Mouse (Mus musculus): ENCODE measurements around the gene Gosr1.
"Not testable (repeated sequence)": the region's sequence is repeated elsewhere in the genome, so short reads cannot be mapped to it uniquely, and the experiment has no call there.

Gene Gosr1

GRCm38 (mm10) chr11:76763053-76763740, at the start of gene Gosr1:
Gene Gosr1, minus strand, starts transcription at chr11:76763579.
- DNase-seq (ENCODE audit: low spot score in 2 of 2), result peak; percentile 79 to 88

GRCm38 (mm10) chr11:76810706-76811495, 47.5 kb upstream of the Gosr1 start:
- no peak for DNase-seq (ENCODE audit: low spot score in 2 of 2)

GRCm38 (mm10) chr11:76809450-76809849, 46.1 kb upstream of the Gosr1 start:
- no peak for DNase-seq (ENCODE audit: low spot score in 2 of 2)

GRCm38 (mm10) chr11:76808550-76808949, 45.2 kb upstream of the Gosr1 start:
- DNase-seq (ENCODE audit: low spot score in 2 of 2), result no peak

- DNase-seq (ENCODE audit: low spot score in 2 of 2), result no peak
Measured at GRCm38 (mm10) chr11:76807007-76807679, 43.8 kb upstream of the Gosr1 start.

- DNase-seq (ENCODE audit: low spot score in 2 of 2), result no peak
Measured at GRCm38 (mm10) chr11:76806026-76806425, 42.6 kb upstream of the Gosr1 start.

- not testable (repeated sequence) for DNase-seq (ENCODE audit: low spot score in 2 of 2)
Measured at GRCm38 (mm10) chr11:76805072-76805471, 41.7 kb upstream of the Gosr1 start.

GRCm38 (mm10) chr11:76803266-76803665, 39.9 kb upstream of the Gosr1 start:
- DNase-seq (ENCODE audit: low spot score in 2 of 2), result no peak

GRCm38 (mm10) chr11:76797236-76797635, 33.9 kb upstream of the Gosr1 start:
- DNase-seq (ENCODE audit: low spot score in 2 of 2), result no peak

GRCm38 (mm10) chr11:76795326-76795725, 31.9 kb upstream of the Gosr1 start:
- no peak for DNase-seq (ENCODE audit: low spot score in 2 of 2)

- no peak for DNase-seq (ENCODE audit: low spot score in 2 of 2)
Measured at GRCm38 (mm10) chr11:76791331-76791730, 28.0 kb upstream of the Gosr1 start.

- no peak for DNase-seq (ENCODE audit: low spot score in 2 of 2)
Measured at GRCm38 (mm10) chr11:76789252-76789651, 25.9 kb upstream of the Gosr1 start.

GRCm38 (mm10) chr11:76775533-76775932, 12.2 kb upstream of the Gosr1 start:
- no peak for DNase-seq (ENCODE audit: low spot score in 2 of 2)

- no peak for DNase-seq (ENCODE audit: low spot score in 2 of 2)
Measured at GRCm38 (mm10) chr11:76773811-76774210, 10.4 kb upstream of the Gosr1 start.

- DNase-seq (ENCODE audit: low spot score in 2 of 2), result no peak
Measured at GRCm38 (mm10) chr11:76770566-76770965, 7.2 kb upstream of the Gosr1 start.

- DNase-seq (ENCODE audit: low spot score in 2 of 2), result no peak
Measured at GRCm38 (mm10) chr11:76763741-76764122, 353 bp upstream of the Gosr1 start.

- DNase-seq (ENCODE audit: low spot score in 2 of 2), result no peak
Measured at GRCm38 (mm10) chr11:76752276-76752675, 11.1 kb downstream of the Gosr1 start.

- no peak for DNase-seq (ENCODE audit: low spot score in 2 of 2)
Measured at GRCm38 (mm10) chr11:76748819-76749218, 14.6 kb downstream of the Gosr1 start.

- no peak for DNase-seq (ENCODE audit: low spot score in 2 of 2)
Measured at GRCm38 (mm10) chr11:76745921-76746320, 17.5 kb downstream of the Gosr1 start.

GRCm38 (mm10) chr11:76744550-76744949, 18.8 kb downstream of the Gosr1 start:
- no peak for DNase-seq (ENCODE audit: low spot score in 2 of 2)

GRCm38 (mm10) chr11:76742511-76742910, 20.9 kb downstream of the Gosr1 start:
- DNase-seq (ENCODE audit: low spot score in 2 of 2), result no peak

GRCm38 (mm10) chr11:76739125-76739524, 24.3 kb downstream of the Gosr1 start:
- DNase-seq (ENCODE audit: low spot score in 2 of 2), result no peak
